Mouse (Mus musculus): Measurements from ENCODE around the gene Dmkn. TPM values are rescaled to one million over a fixed set of nuclear protein-coding genes. Genes with fewer than 3 reads are reported as not detected.
"Not testable (repeated sequence)": the region's sequence is repeated elsewhere in the genome, so short reads cannot be mapped to it uniquely, and the experiment has no call there.

Dmkn gene
- polyA plus RNA-seq, 1 experiment from 2014 or later: not detected

DNA sequence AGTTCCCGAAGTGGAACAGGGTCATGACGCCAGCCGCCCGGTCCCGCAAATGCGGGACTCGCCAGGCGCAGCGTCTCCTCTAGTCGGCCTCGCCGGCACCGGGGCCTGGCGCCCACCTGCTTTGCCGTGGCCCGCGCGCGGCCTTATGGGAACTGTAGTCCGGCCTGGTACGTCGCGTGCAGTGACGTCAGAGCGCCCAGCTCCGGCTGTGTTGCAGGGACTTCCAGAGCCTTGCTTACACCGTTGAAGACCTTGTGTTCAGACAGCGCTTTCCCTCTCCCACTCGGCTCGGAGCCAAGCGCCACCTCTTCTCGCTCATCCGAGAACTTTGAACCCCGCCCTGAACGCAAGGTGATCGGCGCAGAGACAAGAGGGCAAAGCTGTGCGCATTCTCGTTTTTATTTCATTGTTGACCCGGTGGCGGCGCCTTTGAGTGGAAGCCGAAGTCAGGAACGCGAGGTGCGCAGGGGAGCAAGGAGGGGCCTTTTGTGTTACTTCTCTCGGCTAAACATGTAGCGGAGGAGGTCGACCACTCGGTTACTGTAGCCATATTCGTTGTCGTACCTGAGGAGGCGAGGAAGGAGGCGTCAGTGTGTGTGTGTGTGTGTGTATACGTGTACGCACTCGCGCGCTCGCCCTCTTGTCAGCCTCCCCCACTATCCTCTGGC lies 34.0 kb upstream of the Dmkn start, which contains the start of gene Tmem147:
Gene Tmem147 (minus strand): TSS at position 145 of the 668 bp plus-strand sequence.
- WGBS: under 1% methylated on average over 59 of the region's 60 CpGs
- H3K9me3 ChIP-seq (ENCODE audit: control insufficient read depth, low read length): no peaks in the 10 kb centered on the region
- peak within 1 kb of the TSS; percentile 92 for H3K9ac ChIP-seq (ENCODE audit: low read depth, low read length)
- H3K4me1 ChIP-seq (replicated peaks; ENCODE audit: control insufficient read depth, insufficient read depth, low read length): peaks cover 15% of the 10 kb centered on the region
- peak within 1 kb of the TSS; percentile 88 for H3K27ac ChIP-seq (ENCODE audit: low read depth, low read length)
- H3K36me3 ChIP-seq (ENCODE audit: control insufficient read depth, insufficient read depth, low read length): peaks cover 11% of the 10 kb centered on the region; the same call in 1 of the 2 replicates
- H3K4me2 ChIP-seq: peak within 1 kb of the TSS; percentile 93
- DNase-seq (ENCODE audit: low spot score): peak; percentile 97
- H3K4me3 ChIP-seq (ENCODE audit: low read depth, low read length): peak within 1 kb of the TSS; percentile 89
- H3K27me3 ChIP-seq (replicated peaks; ENCODE audit: control insufficient read depth, insufficient read depth, low read length): no peaks in the 10 kb centered on the region
- peak; percentile 97 for ATAC-seq (replicated peaks; ENCODE audit: low FRiP score)

DNA sequence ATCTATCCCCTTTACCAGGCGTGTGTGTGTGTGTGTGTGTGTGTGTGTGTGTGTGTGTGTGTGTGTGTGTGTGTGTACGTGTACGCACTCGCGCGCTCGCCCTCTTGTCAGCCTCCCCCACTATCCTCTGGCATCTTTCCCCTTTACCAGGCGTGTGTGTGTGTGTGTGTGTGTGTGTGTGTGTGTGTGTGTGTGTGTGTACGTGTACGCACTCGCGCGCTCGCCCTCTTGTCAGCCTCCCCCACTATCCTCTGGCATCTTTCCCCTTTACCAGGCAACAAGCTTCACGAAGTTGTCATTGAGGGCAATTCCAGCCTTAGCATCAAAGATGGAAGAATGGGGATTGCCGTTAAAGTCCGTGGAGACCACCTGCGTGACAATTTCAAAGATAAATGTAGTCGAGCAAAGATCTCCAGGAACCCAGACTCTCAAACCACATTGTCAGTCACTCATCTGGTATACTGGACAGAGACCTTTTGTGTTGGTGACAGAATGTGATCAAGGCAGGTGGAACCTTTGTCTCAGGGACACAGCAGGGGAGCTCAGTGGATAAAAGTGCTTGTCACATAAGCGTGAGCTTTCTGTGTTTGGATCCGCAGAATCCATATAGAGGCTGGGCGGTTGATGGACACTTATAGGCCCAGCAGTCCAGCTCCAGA lies 33.4 kb upstream of the Dmkn start:
- not testable (repeated sequence) for DNase-seq (ENCODE audit: low spot score); H3K27me3 ChIP-seq (replicated peaks; ENCODE audit: control insufficient read depth, insufficient read depth, low read length); ATAC-seq (replicated peaks; ENCODE audit: low FRiP score); H3K9me3 ChIP-seq (ENCODE audit: control insufficient read depth, low read length)
- peaks cover 15% of the 10 kb centered on the region for H3K4me1 ChIP-seq (replicated peaks; ENCODE audit: control insufficient read depth, insufficient read depth, low read length)
- H3K4me2 ChIP-seq: peak overlapping the region; percentile 93
- H3K4me3 ChIP-seq (ENCODE audit: low read depth, low read length): peak overlapping the region; percentile 89
- peak overlapping the region; percentile 88 for H3K27ac ChIP-seq (ENCODE audit: low read depth, low read length)
- H3K36me3 ChIP-seq (ENCODE audit: control insufficient read depth, insufficient read depth, low read length): peaks cover 11% of the 10 kb centered on the region; the same call in 1 of the 2 replicates
- H3K9ac ChIP-seq (ENCODE audit: low read depth, low read length): peak overlapping the region; percentile 92
- WGBS: 21% methylated on average over 20 of the region's 22 CpGs

DNA sequence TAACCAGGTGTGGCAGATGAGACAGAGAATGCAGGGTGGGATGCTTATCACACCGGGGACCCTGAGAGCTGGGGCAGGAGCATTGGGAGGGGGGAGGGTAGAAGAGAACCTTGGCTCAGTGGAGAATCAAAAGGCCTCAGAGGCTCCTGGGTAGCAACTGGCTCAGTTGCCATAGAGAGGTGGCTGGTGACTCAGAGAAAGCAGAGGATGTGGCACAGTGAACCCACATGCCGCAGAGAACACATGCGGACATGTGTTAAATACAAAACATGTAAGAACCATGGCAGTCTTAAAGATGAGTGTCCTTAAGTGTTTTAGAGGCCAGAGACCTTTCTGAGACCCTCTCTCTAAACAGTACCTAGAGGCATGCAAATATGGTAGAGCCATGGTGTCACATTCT lies 27.3 kb upstream of the Dmkn start:
- no peak overlapping the region for H3K27ac ChIP-seq (ENCODE audit: low read depth, low read length)
- H3K4me1 ChIP-seq (replicated peaks; ENCODE audit: control insufficient read depth, insufficient read depth, low read length): no peaks in the 10 kb centered on the region
- WGBS: 80% methylated on average over 3 of the region's 3 CpGs
- no peaks in the 10 kb centered on the region; the same call in 1 of the 2 replicates for H3K9me3 ChIP-seq (ENCODE audit: control insufficient read depth, low read length)
- no peak for DNase-seq (ENCODE audit: low spot score)
- ATAC-seq (replicated peaks; ENCODE audit: low FRiP score): no peak
- H3K4me2 ChIP-seq: no peak overlapping the region
- no peak overlapping the region for H3K4me3 ChIP-seq (ENCODE audit: low read depth, low read length)
- peaks cover 7% of the 10 kb centered on the region for H3K36me3 ChIP-seq (ENCODE audit: control insufficient read depth, insufficient read depth, low read length)
- no peak overlapping the region for H3K9ac ChIP-seq (ENCODE audit: low read depth, low read length)
- no peaks in the 10 kb centered on the region for H3K27me3 ChIP-seq (replicated peaks; ENCODE audit: control insufficient read depth, insufficient read depth, low read length)

DNA sequence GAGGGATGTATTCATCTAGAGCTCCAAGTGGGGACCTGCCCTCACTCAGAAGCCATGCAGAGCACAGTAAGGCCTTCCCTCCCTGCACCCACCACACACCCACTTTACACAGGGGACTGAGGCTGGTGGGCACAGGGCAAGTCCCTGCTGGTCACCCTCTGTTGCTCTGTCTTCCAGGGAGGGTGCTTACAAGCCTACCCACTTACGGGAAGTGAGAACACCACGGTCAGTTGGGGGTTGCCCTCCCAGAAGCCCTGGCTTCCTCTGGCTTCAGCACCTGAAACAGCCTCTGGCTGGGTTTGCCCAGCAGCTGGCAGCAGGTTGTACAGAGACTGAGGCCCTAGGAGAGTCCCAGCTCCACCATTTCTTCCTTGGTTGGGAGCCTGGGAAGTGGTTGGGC lies 21.0 kb upstream of the Dmkn start:
- not testable (repeated sequence) for H3K9me3 ChIP-seq (ENCODE audit: control insufficient read depth, low read length); H3K4me2 ChIP-seq; H3K9ac ChIP-seq (ENCODE audit: low read depth, low read length); H3K4me1 ChIP-seq (replicated peaks; ENCODE audit: control insufficient read depth, insufficient read depth, low read length); H3K4me3 ChIP-seq (ENCODE audit: low read depth, low read length); ATAC-seq (replicated peaks; ENCODE audit: low FRiP score); H3K36me3 ChIP-seq (ENCODE audit: control insufficient read depth, insufficient read depth, low read length); H3K27me3 ChIP-seq (replicated peaks; ENCODE audit: control insufficient read depth, insufficient read depth, low read length); DNase-seq (ENCODE audit: low spot score); H3K27ac ChIP-seq (ENCODE audit: low read depth, low read length)
- WGBS: 73% methylated on average over 2 of the region's 2 CpGs

DNA sequence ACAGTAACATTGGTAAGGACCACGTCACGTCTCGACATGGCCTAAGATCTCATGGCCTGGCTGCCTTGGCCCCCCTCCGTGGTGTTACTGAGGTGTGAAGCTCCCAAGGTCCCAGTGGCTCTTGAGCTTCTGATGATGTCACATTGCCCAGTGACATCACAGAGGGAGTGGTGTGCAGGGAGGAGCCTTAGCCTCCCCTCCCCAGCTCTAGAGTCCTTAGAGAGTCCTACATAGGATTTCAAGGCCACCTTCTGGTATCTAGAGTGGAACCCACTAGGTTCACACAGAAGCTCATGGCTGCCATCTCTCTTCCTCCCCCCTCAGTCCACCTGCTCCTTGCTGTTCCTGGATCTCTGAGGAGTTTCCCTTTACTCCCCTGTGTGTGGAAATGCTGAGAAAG lies 19.9 kb upstream of the Dmkn start, which contains the start of gene Gapdhs:
Gene Gapdhs (minus strand): TSS at position 65 of the 400 bp plus-strand sequence.
- 80% methylated on average over 1 of the region's 4 CpGs for WGBS

DNA sequence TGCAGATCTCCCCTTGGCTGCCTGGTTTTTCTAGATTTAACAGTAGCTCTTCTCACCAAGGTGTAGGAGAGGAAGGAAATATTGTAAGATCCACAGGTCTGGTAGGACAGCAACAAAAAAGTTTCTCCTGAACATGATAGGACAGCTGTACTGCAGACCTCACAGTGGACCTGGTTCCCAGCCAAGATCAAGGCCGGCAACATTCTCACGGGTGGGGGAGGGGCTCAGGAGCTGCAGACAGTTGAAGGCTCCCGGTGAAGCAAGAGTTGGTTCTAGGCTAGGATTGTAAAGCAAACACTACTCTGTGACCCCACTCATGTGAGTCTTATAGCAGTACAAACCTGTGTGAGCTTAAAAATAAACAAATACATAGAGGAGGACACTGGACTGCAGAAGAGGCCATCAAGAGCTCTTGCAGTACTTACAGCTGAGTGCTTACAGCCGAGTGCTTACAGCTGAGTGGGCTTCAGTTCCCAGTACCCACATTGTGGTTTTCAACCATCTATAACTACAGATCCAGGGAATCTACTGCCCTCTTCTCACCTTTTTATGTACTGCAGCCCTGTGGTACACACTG lies 19.4 kb upstream of the Dmkn start:
- ATAC-seq (replicated peaks; ENCODE audit: low FRiP score): no peak
- no peaks in the 10 kb centered on the region for H3K27me3 ChIP-seq (replicated peaks; ENCODE audit: control insufficient read depth, insufficient read depth, low read length)
- H3K4me3 ChIP-seq (ENCODE audit: low read depth, low read length): no peak overlapping the region
- no peaks in the 10 kb centered on the region for H3K4me1 ChIP-seq (replicated peaks; ENCODE audit: control insufficient read depth, insufficient read depth, low read length)
- no peak overlapping the region for H3K4me2 ChIP-seq
- H3K27ac ChIP-seq (ENCODE audit: low read depth, low read length): no peak overlapping the region
- H3K9me3 ChIP-seq (ENCODE audit: control insufficient read depth, low read length): no peaks in the 10 kb centered on the region; the same call in 1 of the 2 replicates
- 40% methylated on average over 4 of the region's 4 CpGs for WGBS
- no peak for DNase-seq (ENCODE audit: low spot score)
- no peaks in the 10 kb centered on the region; the same call in 1 of the 2 replicates for H3K36me3 ChIP-seq (ENCODE audit: control insufficient read depth, insufficient read depth, low read length)
- no peak overlapping the region for H3K9ac ChIP-seq (ENCODE audit: low read depth, low read length)

More for the DNA sequence above, 19.9 kb upstream of the Dmkn start, which contains the start of gene Gapdhs:
- not testable (repeated sequence) for H3K9me3 ChIP-seq (ENCODE audit: control insufficient read depth, low read length); H3K4me3 ChIP-seq (ENCODE audit: low read depth, low read length); H3K4me1 ChIP-seq (replicated peaks; ENCODE audit: control insufficient read depth, insufficient read depth, low read length); ATAC-seq (replicated peaks; ENCODE audit: low FRiP score); H3K27ac ChIP-seq (ENCODE audit: low read depth, low read length); H3K9ac ChIP-seq (ENCODE audit: low read depth, low read length); H3K4me2 ChIP-seq; H3K36me3 ChIP-seq (ENCODE audit: control insufficient read depth, insufficient read depth, low read length); H3K27me3 ChIP-seq (replicated peaks; ENCODE audit: control insufficient read depth, insufficient read depth, low read length); DNase-seq (ENCODE audit: low spot score)

DNA sequence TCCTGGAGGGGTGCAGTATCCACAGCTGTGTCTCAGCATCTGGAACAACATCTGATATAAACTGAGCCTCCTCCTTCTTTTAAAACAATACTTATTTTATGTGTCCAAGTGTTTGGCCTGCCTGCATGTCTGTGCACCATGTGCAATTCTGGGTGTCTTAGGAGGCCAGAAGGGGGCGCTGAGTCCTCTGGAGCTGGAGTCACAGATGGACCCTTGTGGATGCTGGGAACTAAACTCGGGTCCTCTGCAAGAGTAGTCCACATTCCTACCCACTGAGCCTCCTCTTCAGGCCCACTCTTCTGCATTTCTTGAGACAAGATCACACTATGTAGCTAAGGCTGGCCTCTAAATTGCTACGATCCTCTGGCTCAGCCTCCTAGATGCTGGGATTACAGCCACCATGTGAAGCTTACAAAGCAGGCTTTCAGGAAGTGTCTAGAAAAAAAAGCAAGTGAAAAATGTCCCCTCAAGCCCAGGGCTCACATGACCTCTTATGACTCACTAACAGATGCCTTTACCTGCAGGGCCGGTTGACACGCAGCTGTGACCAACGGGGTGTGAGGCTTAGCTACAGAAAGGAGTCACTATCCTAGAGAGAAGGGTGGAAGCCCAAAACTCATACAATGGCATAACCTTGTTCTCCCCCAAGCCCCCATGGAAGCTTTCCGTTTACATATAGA lies 15.9 kb upstream of the Dmkn start:
- no peak overlapping the region for H3K27ac ChIP-seq (ENCODE audit: low read depth, low read length)
- no peak for ATAC-seq (replicated peaks; ENCODE audit: low FRiP score)
- no peaks in the 10 kb centered on the region for H3K4me1 ChIP-seq (replicated peaks; ENCODE audit: control insufficient read depth, insufficient read depth, low read length)
- H3K9ac ChIP-seq (ENCODE audit: low read depth, low read length): no peak overlapping the region
- H3K27me3 ChIP-seq (replicated peaks; ENCODE audit: control insufficient read depth, insufficient read depth, low read length): no peaks in the 10 kb centered on the region
- WGBS: 81% methylated on average over 7 of the region's 7 CpGs
- DNase-seq (ENCODE audit: low spot score): no peak
- H3K4me3 ChIP-seq (ENCODE audit: low read depth, low read length): no peak overlapping the region
- no peaks in the 10 kb centered on the region; the same call in 1 of the 2 replicates for H3K36me3 ChIP-seq (ENCODE audit: control insufficient read depth, insufficient read depth, low read length)
- no peaks in the 10 kb centered on the region for H3K9me3 ChIP-seq (ENCODE audit: control insufficient read depth, low read length)
- H3K4me2 ChIP-seq: no peak overlapping the region

DNA sequence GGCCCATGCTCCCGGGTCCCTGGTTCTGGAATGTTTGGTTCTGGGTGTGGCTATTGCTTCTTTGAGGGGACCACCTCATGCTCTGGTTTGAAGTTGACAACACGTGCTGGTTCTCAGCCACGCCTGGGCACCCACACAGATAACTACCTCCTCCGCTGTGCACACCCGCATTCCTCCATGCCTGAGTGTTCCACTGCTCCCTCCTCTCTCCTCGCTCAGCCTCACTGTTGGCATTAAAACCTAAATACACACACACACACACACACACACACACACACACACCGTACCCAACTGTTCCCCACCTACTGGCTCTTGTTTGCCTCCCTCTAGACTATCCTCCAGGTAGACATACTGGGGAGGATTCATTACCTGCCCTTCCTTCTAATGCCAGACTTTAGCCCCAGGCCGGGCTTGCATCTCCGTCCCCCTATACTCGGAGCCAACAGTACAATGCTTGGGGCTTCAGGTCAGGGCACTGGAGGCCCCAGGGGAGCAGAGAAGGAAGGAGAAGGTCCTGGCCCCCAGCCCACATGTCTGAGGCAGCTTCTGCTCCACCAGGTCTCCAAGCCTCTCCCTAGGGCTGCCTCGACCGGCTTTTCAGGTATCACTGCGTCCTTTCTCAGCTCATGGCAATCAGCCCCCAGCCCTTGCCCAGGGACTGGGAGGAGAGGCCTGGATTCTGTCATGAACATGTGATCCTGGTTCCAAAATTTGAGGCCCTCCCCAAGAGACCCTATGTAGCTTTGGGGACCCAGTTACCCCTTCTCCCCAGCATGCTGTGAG lies 13.5 kb upstream of the Dmkn start:
- DNase-seq (ENCODE audit: low spot score): no peak
- ATAC-seq (replicated peaks; ENCODE audit: low FRiP score): no peak
- 81% methylated on average over 13 of the region's 13 CpGs for WGBS

More for the DNA sequence above, 13.5 kb upstream of the Dmkn start:
- Histone ChIP-seq H3K9me3 (ENCODE audit: control insufficient read depth, low read length) (peaks cover 5% of the 10 kb centered on the region; the same call in 1 of the 2 replicates), H3K27ac (ENCODE audit: low read depth, low read length) (no peak overlapping the region), H3K4me2 (no peak overlapping the region), H3K27me3 (replicated peaks; ENCODE audit: control insufficient read depth, insufficient read depth, low read length) (no peaks in the 10 kb centered on the region), H3K9ac (ENCODE audit: low read depth, low read length) (no peak overlapping the region), H3K4me1 (replicated peaks; ENCODE audit: control insufficient read depth, insufficient read depth, low read length) (no peaks in the 10 kb centered on the region), H3K4me3 (ENCODE audit: low read depth, low read length) (no peak overlapping the region), H3K36me3 (ENCODE audit: control insufficient read depth, insufficient read depth, low read length) (no peaks in the 10 kb centered on the region; the same call in 1 of the 2 replicates)

Data from liver, embryonic 11.5 days (tissue).